Mouse (Mus musculus): ENCODE data around the gene Cfap54. TPM values are rescaled to one million over a fixed set of nuclear protein-coding genes. Genes with fewer than 3 reads are reported as not detected.

Cfap54 gene
- polyA plus RNA-seq, 1 experiment from 2014 or later: 1.6 TPM

GRCm38 (mm10) chr10:92790893-92791530 lies 290.4 kb downstream of the Cfap54 start:
- H3K4me2 ChIP-seq: 0 out of 2 replicates have a peak overlapping the region, but pooled peaks have one; percentile 2
- no peak overlapping the region for H3K9ac ChIP-seq
- H3K36me3 ChIP-seq (ENCODE audit: poor library complexity, severe bottlenecking): no peaks in the 10 kb centered on the region
- H3K27me3 ChIP-seq: no peaks in the 10 kb centered on the region
- WGBS: 44% methylated on average over 7 of the region's 7 CpGs
- no peak overlapping the region for H3K4me3 ChIP-seq
- 0 out of 2 replicates have a peak, but pooled peaks have one; percentile 19 for ATAC-seq
- H3K27ac ChIP-seq: peak overlapping the region; percentile 49
- H3K4me1 ChIP-seq: peaks cover 13% of the 10 kb centered on the region
- no peaks in the 10 kb centered on the region for H3K9me3 ChIP-seq (replicated peaks)

DNA sequence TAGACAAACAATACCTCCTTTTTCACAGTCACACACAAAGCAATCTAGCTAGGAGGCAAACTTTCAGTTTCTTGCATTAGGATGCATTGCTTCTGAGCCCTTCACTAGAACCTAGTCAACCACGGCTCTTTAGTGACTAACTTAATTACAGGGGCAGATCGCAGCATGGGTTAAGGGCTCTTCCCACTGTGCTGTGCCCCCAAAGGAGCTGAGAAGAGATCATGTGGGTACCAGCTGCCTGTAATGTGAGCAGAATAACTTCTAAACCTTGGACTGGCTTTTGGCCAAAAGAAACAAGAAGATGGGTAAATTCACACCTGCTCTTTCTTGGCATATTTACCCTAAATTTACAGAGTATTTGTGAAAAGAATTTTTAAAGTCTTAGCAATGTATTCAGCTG lies 291.2 kb downstream of the Cfap54 start:
- Histone ChIP-seq H3K27me3 (no peaks in the 10 kb centered on the region), H3K9me3 (replicated peaks) (no peaks in the 10 kb centered on the region), H3K4me3 (no peak overlapping the region), H3K4me1 (peaks cover 13% of the 10 kb centered on the region), H3K4me2 (no peak overlapping the region), H3K36me3 (ENCODE audit: poor library complexity, severe bottlenecking) (no peaks in the 10 kb centered on the region), H3K9ac (no peak overlapping the region), H3K27ac (no peak overlapping the region)
- WGBS: 25% methylated on average over 2 of the region's 2 CpGs
- ATAC-seq: no peak

GRCm38 (mm10) chr10:92788410-92789096 lies 292.9 kb downstream of the Cfap54 start:
- H3K36me3 ChIP-seq (ENCODE audit: poor library complexity, severe bottlenecking): no peaks in the 10 kb centered on the region
- peaks cover 13% of the 10 kb centered on the region for H3K4me1 ChIP-seq
- no peak overlapping the region for H3K4me3 ChIP-seq
- H3K9ac ChIP-seq: no peak overlapping the region
- WGBS: 65% methylated on average over 13 of the region's 13 CpGs
- no peak overlapping the region for H3K27ac ChIP-seq
- no peak overlapping the region for H3K4me2 ChIP-seq
- no peaks in the 10 kb centered on the region for H3K9me3 ChIP-seq (replicated peaks)
- ATAC-seq: no peak
- H3K27me3 ChIP-seq: no peaks in the 10 kb centered on the region

DNA sequence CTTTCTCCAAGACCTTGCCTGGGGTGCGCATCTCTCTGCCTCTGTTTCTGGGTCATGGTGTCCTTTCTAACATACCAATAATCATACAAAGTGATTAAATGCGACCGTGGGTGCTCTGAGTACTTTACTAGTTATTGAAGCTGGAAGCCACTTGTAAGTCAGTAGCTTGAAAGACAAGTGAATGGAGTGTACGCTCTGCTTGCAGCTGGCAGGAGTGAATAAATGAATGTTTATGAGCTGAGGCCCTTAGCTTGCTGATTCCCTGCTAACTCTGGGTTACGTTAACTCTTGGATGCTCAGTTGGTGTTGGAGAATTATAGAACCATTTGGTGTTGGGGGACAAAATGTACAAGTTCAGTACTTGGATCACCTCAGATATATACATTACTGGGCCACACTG lies 298.7 kb downstream of the Cfap54 start:
- ATAC-seq: peak; percentile 51; the same call in 1 of the 2 replicates
- no peaks in the 10 kb centered on the region for H3K27me3 ChIP-seq
- H3K4me1 ChIP-seq: peaks cover 5% of the 10 kb centered on the region; the same call in 1 of the 2 replicates
- H3K4me3 ChIP-seq: no peak overlapping the region
- no peak overlapping the region for H3K27ac ChIP-seq
- 55% methylated on average over 5 of the region's 5 CpGs for WGBS
- H3K4me2 ChIP-seq: no peak overlapping the region
- H3K9ac ChIP-seq: no peak overlapping the region
- no peaks in the 10 kb centered on the region for H3K36me3 ChIP-seq (ENCODE audit: poor library complexity, severe bottlenecking)
- no peaks in the 10 kb centered on the region for H3K9me3 ChIP-seq (replicated peaks)

GRCm38 (mm10) chr10:92754359-92754758 lies 327.1 kb downstream of the Cfap54 start:
- no peak overlapping the region for H3K4me3 ChIP-seq
- no peaks in the 10 kb centered on the region for H3K9me3 ChIP-seq (replicated peaks)
- no peaks in the 10 kb centered on the region for H3K27me3 ChIP-seq
- H3K4me1 ChIP-seq: no peaks in the 10 kb centered on the region
- WGBS: 69% methylated on average over 5 of the region's 5 CpGs
- no peak overlapping the region for H3K9ac ChIP-seq
- H3K27ac ChIP-seq: no peak overlapping the region
- no peaks in the 10 kb centered on the region for H3K36me3 ChIP-seq (ENCODE audit: poor library complexity, severe bottlenecking)
- no peak for ATAC-seq
- H3K4me2 ChIP-seq: no peak overlapping the region

GRCm38 (mm10) chr10:92730339-92730738 lies 351.1 kb downstream of the Cfap54 start:
- Histone ChIP-seq H3K4me3 (no peak overlapping the region), H3K9me3 (replicated peaks) (no peaks in the 10 kb centered on the region), H3K9ac (no peak overlapping the region), H3K4me2 (no peak overlapping the region), H3K27ac (no peak overlapping the region), H3K4me1 (no peaks in the 10 kb centered on the region), H3K36me3 (ENCODE audit: poor library complexity, severe bottlenecking) (no peaks in the 10 kb centered on the region), H3K27me3 (no peaks in the 10 kb centered on the region)
- ATAC-seq: no peak
- 91% methylated on average over 3 of the region's 3 CpGs for WGBS

- H3K4me3 ChIP-seq: no peak overlapping the region
- no peaks in the 10 kb centered on the region for H3K36me3 ChIP-seq (ENCODE audit: poor library complexity, severe bottlenecking)
- no peak overlapping the region for H3K4me2 ChIP-seq
- no peak overlapping the region for H3K9ac ChIP-seq
- H3K9me3 ChIP-seq (replicated peaks): no peaks in the 10 kb centered on the region
- no peak for ATAC-seq
- no peaks in the 10 kb centered on the region for H3K4me1 ChIP-seq
- WGBS: 85% methylated on average over 3 of the region's 3 CpGs
- H3K27ac ChIP-seq: no peak overlapping the region
- H3K27me3 ChIP-seq: no peaks in the 10 kb centered on the region
Measured at GRCm38 (mm10) chr10:92728723-92729122, 352.7 kb downstream of the Cfap54 start.

Other genes starting within 250 kb of the Cfap54 start
- 36.9 and 39.3 TPM in 2 replicates for gene Cdk17, start 79.3 kb upstream of the Cfap54 start, polyA plus RNA-seq (2015; fragmentation: Nextera tagmentation; extraction: Ambion mirVana)
- 7.2 and 8.2 TPM in 2 replicates for gene Elk3, start 229.5 kb upstream of the Cfap54 start, polyA plus RNA-seq (2015; fragmentation: Nextera tagmentation; extraction: Ambion mirVana)